Mouse (Mus musculus) thymus, postnatal 0 days (tissue): ENCODE results near the gene Ptov1. TPM values are rescaled to one million over a fixed set of nuclear protein-coding genes. Genes with fewer than 3 reads are reported as not detected.

Source experiments
- DNase-seq: peaks from one replicate; pipeline ENCODE4 v3.0.0-alpha.2; 2015; ENCODE audit warnings: low spot score
- polyA plus RNA-seq: library from polyadenylated mRNA; unstranded; fragments of >200 nt; fragmentation: Nextera tagmentation; extraction: Ambion mirVana; gene quantifications from 2 replicates; pipeline ENCODE4 v1.2.1, GENCODE M21; 2015

The Ptov1 gene
- polyA plus RNA-seq, 1 experiment from 2014 or later = 158 TPM

DNA sequence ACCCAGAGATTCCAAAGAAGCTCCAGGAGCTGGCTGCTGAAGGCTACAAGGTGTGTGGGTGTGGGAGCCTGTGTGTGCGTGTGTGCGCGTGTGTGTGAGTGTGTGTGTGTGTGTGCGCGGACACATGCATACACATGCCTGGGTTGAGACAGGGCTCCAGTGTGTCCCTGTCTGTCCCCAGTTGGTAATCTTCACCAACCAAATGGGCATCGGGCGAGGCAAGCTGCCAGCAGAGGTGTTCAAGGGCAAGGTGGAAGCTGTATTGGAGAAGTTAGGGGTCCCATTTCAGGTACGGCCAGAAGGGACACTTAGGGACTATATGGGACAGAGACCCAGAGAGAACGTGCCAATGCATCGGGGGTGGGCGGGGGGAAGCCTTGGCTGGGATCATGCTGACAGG is 9.7 kb downstream of the Ptov1 start:
- no peak for DNase-seq

- peak; percentile 47 for DNase-seq
Measured at GRCm38 (mm10) chr7:44857905-44858304, 11.7 kb downstream of the Ptov1 start.

DNA sequence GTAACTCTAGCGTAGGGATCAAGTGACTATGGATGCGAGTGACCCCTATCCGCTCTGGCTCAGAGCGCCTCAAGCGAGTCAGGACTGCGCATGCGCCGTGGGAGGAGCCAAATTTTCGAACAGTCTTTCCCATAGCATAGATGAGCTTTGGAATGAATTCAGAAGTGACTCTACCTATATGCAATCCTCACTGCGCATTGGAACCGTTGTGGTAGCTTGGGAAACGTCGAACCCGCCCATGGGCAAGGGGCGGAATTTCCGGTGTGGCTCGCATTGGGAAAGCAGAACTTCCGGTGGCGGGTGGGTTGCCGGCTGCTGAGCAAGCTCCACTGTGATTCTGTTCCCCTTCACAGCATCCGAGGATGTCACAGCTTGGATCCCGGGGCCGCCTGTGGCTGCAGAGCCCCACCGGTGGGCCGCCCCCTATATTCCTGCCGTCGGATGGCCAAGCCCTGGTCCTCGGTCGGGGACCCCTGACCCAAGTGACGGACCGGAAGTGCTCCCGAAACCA is 12.5 kb downstream of the Ptov1 start, which contains the start of gene Pnkp:
TSS of gene Pnkp (plus strand) at position 98 of the 511 bp plus-strand sequence.
- peak; percentile 89 for DNase-seq

GRCm38 (mm10) chr7:44856265-44856916 is 13.2 kb downstream of the Ptov1 start:
- DNase-seq = peak; percentile 60

DNA sequence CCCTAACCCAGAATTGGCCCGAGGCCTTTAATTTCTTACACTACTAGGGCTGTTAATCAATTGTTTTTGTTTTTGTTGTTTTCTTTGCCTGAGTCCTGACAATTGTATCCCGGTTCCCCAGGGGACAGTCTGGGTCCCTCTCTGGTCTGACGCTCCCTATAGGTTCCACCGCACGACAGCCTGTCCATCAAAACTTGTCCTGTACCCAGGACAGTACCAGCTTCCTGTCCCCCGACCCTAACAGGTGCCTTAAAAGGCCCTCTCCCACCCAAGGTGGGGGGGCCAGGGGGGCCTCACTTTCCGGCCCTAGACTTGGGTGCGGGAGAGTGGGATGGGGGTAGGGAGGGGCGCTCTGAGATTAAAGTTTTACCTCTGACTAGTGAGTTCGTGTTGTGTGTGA is 14.6 kb downstream of the Ptov1 start:
- DNase-seq = no peak

DNA sequence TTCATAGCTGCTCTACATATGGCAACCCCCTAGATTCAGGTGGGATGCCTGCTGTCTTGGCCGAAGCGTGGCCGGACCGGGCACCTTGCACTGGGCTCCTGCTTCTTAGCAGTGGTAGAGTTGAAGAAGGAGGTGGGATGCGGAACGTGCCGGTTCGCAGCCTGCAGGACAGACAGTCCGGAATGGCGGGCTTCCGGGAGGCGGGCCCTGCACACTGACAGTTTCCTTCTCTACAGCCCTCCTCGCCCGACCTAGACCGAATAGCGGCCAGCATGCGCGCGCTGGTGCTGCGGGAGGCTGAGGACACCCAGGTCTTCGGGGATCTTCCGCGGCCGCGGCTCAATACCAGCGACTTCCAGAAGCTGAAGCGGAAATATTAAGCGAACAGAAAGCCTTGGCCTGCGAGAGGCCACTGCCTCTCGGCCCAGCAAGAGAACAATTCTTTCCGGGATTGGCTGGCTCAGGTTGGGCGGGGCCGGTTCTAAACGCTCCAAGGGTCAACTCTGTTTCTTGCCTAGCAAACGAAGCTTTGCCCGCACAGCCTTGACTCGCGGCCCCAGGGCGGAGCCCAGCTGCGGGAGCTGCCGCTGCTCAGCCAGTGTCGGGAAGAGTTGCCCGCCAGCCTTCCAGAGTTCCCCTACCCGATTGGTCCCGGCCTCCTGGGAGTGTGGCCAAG is 15.1 kb downstream of the Ptov1 start:
- peak; percentile 69 for DNase-seq

GRCm38 (mm10) chr7:44853596-44854355 is 15.8 kb downstream of the Ptov1 start:
- no peak for DNase-seq

DNA sequence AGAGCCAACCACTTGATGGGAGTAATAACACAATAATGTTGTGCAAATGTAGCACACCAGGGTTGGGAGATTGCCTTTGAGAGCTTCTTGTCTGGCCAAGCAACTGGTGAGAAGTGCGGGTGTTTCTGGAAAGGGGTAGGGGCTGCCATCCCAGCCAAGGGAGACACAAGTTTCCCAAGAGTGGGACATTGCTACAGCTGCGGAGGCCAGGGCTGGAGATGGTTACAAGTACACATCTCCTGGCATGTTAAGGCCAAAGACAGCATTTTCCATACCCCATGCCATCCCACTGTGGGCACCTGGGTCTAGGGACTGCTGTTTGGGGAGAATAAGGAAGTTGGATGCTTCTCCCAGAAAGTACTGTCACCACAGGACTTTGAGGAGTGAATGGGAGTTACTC is 16.5 kb downstream of the Ptov1 start:
- no peak for DNase-seq

- DNase-seq = no peak
Measured at GRCm38 (mm10) chr7:44852259-44853027, 17.1 kb downstream of the Ptov1 start.

DNA sequence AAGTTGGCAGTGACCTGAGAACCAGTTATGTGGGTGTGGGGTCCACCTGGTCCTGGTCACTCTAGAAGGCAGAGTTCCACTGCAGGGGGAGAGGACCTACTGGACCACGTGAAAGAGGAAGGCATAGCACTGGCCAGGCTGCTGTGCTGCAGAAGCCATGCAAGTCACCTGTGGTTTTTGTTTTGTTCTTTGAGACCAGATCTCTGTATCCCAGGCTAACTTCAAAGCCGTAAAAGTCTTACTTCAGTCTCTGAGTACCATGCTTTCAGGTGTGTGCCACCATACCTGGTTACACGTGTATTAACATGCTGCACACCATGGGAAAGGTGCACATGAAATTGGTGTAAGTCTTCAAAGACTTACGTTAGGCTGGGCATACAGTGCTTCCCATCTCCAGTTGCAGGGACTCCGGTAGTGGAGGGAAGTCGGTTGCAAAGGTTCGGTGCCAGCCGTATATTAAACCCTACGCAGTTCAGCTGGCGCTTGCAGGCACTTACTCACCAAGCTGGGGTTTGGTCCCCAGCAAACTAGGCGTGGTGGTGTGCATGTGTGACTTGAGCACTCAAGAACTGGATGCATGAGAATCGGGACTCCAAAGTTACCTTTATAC is 17.9 kb downstream of the Ptov1 start:
- DNase-seq = no peak

DNA sequence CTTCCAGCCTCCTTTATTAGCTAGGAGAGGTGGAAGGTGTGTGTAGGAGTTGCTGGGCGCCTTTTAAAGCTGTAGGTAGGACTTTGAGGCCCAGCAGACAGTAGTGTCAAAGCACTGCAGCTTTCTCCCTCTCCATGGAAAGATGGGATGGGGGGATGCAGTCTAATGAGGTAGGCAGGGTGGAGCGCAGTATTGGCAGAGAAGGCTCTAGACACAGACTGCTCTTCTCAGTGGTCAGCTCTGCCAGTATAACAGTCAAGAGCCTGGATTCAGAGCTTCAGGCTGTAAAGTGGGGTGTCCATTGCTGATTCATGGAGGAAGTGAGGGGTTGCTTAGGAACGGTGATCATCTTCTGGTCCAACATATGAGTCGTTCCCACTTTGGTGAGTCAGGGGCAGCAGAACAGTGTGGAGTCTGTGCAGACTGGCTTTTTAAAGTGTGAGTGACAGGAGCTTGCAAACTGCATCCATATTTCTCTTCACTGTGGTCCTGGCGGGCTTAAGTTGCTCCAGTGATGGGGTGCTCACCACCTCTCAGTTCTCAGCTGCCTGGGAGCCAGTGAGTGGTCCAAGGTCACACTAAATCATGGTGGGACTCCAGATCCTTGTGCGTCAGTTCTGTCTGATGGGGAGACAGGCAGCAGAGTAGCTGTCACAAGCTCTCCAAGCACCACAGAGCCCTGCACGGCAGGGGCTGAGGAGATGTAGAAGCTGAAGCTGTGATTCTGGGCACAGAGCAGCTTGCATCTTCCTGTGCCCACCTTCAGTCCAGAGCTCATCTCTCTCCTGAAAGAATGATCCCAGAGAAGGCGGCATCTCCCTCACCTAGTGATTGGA is 18.6 kb downstream of the Ptov1 start:
- DNase-seq = no peak

- peak; percentile 82 for DNase-seq
Measured at GRCm38 (mm10) chr7:44850146-44850545, 19.4 kb downstream of the Ptov1 start.

DNA sequence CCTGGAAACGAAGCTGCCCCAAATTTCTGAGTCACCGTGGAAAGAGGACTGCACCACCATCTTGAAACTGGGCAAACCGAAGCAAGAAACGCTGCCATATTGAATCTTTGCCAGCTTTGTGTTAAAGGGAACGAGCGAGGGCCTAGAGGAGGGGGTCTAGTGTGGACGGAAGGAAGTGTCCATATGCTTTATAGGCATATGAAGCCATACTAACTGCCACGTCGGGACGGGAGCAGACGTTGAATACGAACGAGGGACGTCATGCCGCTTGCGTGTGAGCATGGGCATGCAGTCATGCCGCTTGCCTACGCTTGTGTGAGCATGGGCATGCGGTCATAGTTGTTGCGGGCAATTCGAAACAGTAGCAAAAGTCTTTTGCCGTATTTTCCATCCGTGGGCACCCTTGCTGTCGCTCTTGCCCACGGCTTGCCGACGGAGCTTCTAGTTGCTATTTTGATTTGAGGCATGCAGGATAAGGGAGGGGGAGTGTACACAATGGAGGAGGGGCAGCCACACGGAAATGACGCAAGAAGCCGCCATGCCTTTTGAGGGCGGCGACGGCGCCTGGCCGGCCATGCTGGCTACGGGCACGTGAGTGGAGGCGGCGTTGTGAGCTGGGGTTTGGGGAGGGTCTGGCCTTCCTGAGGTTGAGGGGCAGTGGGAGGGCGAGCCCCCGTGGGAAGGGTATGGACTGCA is 20.0 kb downstream of the Ptov1 start:
- DNase-seq = peak; percentile 94

DNA sequence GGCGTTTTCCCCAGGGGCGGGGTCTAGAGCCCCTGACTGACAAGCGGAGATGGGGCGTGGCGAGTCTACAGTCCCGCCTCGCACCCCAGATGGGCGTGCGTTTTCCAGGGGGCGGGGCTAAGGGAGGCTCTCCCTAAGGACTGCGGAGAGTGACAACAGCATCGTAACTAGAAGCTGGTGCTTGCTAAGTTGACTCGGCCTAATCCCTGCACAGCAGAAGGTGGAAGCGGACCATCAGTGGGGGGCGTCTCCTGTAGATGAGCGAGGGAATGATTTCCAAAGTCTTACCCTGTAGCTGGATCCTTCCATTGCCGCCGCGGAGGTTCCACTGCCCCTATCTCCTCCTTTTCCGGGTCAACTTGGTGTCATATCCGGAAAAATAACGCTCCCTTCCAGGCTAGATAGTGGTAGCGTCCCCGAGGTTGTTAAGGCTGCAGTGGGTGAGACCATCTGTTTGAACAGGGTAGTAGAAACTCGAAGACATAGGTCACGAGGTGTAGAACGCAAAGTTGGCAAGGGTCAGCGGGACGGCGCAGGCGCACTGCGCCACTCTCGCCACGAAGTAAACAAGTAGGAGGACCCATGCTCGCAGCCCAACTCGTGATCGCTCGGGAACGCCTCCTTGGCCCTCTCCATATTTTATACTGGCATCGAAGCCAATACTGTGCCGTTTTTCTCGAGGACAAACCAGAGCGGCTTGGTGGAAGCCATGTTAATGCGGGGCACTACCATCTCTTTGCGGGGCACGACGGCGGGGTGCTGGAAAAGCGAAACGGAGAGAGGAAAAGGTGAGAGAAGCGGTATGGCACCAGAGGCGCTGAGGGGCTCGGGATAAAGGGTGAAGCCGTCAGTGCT is 20.8 kb downstream of the Ptov1 start, which contains the start of the genes Akt1s1 and Tbc1d17:
TSS of gene Akt1s1 (plus strand) at position 431 of the 855 bp plus-strand sequence.
TSS of gene Tbc1d17 (minus strand) at position 519 of the 855 bp plus-strand sequence.
- peak; percentile 99 for DNase-seq

- no peak for DNase-seq
Measured at GRCm38 (mm10) chr7:44847772-44848171, 21.8 kb downstream of the Ptov1 start.

DNA sequence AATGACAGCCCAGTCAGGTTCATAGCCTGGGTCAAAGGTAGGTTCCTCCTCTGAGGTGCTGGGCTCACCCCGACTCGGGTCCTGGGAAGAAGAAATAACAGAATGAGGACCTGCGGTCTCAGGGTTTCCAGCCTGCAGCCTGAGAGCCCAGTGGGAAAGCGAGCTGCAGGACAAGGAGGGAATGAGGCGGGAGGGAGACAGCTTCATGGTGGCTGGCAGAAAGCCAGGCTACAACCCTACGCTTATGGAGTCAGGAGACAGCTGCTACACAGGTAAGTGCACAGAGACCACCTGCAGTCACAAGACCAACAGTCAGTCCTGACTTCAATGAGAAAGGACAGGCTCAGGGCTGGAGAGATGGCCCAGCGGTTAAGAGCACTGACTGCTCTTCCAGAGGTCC is 22.8 kb downstream of the Ptov1 start:
- no peak for DNase-seq

GRCm38 (mm10) chr7:44845006-44845405 is 24.6 kb downstream of the Ptov1 start:
- no peak for DNase-seq

- no peak for DNase-seq
Measured at GRCm38 (mm10) chr7:44841825-44842463, 27.6 kb downstream of the Ptov1 start.
